Mouse (Mus musculus) layer of hippocampus, postnatal 36 days (tissue): ENCODE measurements around the gene Tcte2. TPM values are rescaled to one million over a fixed set of nuclear protein-coding genes. Genes with fewer than 3 reads are reported as not detected.

ENCODE experiments used
- DNase-seq, 2 experiments: peaks; one replicate each; pipeline ENCODE4 v3.0.0; 2022
- total RNA-seq, 2 experiments: library from RNA; stranded (reverse); gene quantifications; 2 replicates each; pipeline ENCODE4 v1.2.3; 2021

The Tcte2 gene
- total RNA-seq, 2 experiments from 2014 or later = 19.1 to 21.4 TPM

- DNase-seq = no peak
Measured at GRCm38 (mm10) chr17:13744824-13745223, 16.8 kb downstream of the Tcte2 start.

- DNase-seq = no peak
Measured at GRCm38 (mm10) chr17:13744219-13744618, 17.4 kb downstream of the Tcte2 start.

DNA sequence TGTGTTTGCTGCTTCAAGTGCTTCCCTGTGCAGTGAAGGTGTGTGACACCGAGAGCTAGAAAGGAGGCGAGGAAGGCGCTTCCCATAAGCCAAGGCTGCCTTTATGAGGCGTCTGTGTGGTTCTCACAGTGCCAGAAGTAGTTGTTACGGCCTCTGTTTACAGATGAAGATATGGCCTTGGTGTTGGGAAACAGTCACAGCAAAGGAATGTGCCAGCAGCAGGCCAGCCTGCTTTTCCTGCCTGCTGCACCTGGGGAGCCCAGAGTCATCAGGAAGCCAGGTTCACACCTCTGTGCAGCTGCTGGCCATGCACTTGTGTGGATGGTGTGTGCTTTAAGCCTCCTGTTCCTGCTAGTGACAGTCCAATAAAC, 17.9 kb downstream of the Tcte2 start:
- no peak for DNase-seq

GRCm38 (mm10) chr17:13742941-13743708, 18.5 kb downstream of the Tcte2 start:
- DNase-seq = no peak

- no peak for DNase-seq
Measured at GRCm38 (mm10) chr17:13742334-13742733, 19.3 kb downstream of the Tcte2 start.

- no peak for DNase-seq
Measured at GRCm38 (mm10) chr17:13741611-13742010, 20.0 kb downstream of the Tcte2 start.

DNA sequence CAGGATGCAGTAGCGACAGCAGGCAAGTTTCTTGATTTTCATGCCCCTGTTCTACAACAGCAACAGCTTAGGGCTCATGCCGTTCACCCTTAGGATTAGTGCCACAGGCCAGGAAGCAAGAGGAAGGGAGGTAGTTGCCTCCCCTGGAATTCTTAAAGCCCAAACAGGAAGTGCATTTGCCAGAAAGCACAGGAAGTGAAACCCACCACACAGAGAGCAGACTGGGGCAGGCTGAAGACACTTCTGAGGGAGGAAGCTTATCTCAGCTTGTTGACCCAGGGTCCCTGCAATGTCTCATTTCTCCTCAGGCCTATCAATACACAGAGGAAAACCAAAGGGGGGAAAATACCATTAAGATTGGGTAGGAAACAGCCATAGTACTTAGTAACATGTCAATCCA, 20.8 kb downstream of the Tcte2 start:
- DNase-seq = no peak

DNA sequence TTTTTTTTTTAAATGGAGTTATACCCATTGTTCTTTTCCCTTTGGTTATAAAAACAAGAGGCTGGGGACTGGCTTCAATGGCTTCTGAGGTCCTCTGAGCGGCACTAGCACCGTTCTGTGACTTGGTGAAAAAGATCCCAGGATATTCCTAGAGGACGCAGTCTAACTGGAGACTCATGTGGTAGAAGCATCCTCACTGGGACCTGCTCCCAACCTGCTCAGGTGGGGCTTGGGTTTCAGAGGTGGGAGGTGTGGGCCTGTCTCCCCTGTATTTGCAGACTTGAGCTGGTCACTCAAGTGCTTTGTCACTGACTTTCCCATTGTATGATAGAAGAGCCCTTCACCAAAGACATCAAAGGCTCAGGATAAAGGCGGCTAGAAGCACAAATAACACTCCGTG, 21.6 kb downstream of the Tcte2 start:
- DNase-seq = no peak

DNA sequence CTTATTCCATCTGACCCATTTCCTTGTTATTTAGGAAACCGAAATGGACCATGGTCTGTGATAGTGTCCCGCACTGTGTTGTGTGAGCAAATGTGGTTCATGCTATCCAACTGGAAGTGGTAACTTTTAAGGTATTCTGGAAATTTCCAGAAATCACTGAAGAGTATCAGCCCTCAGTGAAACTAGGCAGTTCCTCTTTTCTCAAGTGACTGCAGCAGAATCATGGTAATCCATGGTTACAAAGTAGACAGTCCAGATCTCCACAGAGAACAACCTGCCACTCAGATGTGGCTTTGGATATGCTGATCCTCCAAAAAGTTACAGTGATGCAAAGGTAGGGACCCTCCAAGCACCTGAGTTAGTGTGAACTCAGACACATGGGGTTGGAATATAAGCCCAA, 22.7 kb downstream of the Tcte2 start:
- DNase-seq = no peak

DNA sequence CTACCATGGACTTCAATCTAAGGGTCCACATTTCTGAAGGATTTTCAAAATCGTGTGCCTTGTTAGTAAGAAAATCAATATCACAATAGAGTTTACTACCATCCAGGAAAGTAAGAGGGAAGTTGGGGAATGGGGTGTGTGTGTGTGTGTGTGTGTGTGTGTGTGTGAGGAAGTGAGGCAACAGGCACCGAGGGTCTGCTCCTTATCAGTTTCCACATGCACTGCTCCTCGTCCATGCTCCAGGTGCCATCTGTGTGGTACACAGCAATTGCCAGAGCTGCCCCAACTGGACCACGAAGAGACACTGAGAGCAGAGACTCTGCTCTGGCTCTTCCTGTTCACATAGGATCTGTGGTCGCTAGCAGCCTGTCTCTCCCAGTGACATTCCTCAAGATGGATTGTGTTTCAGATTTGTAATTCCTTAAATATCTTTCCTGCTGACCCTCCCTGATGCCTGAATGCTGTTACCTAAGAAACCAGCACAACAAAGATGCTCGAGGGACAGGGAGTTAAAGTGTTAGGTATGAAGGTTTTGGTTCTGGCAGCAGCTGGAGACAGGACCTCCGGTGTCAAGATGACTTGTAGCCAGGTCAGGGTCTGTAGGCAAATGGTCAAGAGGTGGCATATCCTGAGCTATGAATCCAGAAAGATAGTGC, 23.4 kb downstream of the Tcte2 start:
- no peak for DNase-seq

DNA sequence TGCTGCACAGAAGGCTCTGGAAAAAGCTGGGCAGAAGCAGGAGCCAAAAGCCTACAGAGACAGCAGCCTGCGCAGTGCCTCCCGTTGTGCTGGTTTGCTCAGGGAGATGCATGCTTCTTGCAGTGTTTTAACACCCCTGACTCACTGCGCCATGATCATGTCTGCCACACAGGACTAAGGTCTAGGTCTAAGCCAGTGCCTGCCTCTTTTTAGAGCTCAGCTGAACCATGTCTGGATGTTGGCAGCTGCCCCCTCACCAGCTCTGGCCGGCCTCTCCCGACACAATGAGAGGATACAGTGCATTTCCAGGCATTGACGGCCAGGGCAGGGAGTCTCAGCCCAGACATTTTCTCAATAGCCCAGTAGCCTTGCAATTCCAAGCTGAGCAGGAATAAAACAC, 24.3 kb downstream of the Tcte2 start:
- no peak for DNase-seq

DNA sequence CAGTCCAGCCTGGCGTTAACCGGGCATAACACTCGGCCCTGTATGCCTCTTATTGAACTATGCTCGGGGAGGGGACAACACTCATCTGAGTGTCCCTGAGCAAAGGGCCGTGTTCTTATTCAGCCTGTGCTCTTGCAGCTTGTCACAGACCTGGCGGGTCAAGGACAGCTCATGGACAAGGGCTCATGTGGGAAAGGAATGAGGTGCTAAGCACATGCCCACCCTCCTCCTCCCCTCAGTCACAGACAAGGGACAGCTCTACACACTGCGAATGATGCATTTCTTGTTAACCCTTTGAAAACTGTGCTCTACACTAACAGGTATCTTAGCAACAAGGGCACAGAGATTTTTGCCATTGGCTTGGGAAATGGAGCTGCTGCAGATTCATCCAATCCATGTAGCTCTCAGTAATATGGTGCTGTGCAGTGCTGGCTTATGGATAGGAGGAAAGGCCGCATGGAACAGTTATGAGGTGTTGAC, 25.8 kb downstream of the Tcte2 start:
- no peak for DNase-seq

GRCm38 (mm10) chr17:13735057-13735456, 26.6 kb downstream of the Tcte2 start:
- no peak for DNase-seq

GRCm38 (mm10) chr17:13733971-13734370, 27.7 kb downstream of the Tcte2 start:
- no peak for DNase-seq

DNA sequence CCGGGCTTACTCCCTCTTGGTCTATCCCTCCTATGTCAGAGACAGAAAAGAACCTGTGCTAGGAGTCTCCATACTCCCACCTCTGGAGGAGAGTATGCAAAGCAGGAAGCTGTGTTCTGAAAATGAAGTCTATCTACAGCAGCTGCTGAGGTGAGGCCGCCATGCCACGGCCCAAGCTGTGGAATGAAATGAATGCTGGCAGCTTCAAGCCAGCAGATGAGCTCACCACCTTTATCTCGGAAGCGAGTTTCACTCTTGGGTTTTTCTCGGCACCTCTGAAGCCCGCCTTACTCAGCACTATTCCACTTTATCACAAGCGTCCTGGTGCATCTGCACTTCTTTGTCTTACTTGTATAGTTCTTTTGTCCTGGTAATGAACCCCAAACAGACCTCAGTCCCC, 28.9 kb downstream of the Tcte2 start:
- no peak for DNase-seq

DNA sequence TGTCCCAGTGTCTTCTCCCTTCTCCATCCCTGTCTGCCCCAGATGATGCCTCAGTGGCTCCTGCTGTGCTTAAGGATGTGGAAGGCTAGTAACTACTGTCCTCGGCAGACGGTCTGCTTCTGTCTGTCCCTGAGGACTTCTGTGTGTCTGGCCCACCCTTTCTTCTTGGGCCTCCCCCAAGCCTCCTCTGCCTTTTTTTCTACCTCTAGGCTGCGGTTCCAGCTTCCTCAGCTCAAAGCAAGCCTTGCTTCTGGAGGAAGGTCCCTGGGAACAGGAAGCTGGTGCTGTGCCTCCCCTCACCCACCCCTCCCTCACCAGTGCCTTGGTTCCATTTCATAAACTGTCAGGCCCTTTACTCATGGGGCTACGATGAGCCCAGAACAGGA, 29.9 kb downstream of the Tcte2 start:
- DNase-seq = no peak

DNA sequence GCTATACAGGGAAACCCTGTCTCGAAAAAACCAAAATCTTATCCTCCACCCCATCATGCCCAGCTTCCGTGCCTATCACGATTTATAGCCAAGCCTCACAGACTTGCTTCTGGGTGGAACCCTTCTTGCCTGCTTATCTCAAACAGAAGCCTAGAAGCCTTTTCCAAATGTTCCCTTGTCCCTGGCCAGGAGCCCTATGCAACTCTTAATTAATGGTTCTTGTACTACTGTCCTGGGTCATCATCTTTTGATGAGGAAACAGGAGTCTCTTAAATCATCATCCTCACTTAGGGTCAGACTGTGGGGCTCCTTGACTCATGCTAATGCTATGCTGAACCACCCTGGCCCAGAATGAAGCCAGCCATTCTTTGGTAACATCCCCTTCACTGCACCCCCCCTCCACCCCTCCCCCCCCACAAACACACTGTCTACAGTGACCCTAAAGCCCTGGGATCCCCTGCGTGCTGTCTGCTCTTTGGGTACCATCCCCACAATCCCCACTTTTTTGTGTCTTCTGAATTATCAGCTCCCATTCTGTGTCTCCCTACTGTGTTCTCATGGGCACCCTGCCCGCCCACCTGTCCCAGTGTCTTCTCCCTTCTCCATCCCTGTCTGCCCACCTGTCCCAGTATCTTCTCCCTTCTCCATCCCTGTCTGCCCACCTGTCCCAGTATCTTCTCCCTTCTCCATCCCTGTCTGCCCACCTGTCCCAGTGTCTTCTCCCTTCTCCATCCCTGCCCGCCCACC, 30.5 kb downstream of the Tcte2 start:
- DNase-seq = no peak

DNA sequence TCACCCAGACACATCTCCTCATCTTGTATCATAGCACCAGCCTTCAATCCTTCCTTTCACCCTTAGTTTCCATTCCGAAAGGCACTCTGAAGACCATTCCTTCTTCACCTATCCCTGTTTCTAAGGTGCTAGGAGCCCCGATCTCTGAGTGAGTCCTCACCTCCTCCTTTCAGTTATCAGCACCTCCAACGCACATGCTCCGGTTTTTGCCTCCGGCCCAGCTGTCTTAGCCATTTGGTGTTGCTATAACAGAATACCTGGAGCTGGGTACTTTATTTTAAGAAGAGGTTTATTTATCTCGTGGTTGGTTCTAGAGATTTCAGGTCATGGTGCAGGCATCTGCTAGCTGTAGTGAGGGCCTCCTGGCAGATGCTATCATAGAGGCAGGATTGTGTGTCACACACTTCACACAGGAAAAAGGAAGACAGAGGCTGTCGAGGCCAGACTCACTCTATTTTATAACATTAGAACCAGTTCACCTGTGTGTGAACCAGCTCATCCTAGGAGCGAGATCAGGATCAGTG, 34.7 kb downstream of the Tcte2 start:
- no peak for DNase-seq

DNA sequence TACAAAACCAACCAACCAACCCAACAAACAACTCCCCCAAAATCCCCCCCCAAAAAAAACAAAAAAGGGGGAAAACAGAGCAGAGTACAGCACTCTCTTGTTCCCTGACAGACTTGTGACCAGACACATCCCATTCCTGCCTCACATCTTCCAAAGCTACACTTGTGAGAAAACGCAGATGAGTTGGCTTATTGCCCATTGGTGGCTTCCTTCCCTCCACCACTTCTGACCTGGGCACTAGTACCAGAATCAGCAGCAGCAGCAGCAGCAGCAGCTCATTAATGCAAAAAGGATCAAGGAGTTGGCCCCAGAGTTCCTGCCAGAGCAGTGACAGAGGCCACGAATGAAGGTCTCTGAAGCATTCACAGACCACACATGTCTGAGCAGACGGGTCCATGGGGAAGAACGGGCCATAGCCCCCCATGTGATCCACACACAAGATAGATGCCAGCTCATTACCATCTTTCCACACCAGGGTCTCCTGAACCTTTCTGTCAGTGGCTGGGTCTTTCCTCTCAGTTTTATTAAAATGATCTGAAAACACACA, 36.5 kb downstream of the Tcte2 start:
- no peak for DNase-seq

DNA sequence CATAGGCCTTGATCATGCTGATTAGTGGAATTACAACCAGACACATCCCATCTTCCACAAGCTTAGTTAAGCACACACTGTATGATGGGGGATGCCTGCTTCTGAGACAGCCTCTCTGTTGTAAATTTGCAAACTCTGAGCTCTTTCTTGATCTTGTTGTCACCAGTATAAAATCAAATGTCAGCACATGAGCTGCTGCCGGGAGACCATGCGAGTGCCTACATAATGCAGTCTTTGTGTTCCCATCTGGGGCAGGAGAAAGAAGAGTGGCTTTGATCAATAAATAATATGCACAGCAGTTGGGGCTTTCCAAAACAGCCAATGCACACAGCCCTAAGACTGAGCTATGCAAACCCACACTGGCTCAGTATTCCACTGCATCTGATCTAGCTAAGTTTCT, 39.2 kb downstream of the Tcte2 start:
- no peak for DNase-seq

DNA sequence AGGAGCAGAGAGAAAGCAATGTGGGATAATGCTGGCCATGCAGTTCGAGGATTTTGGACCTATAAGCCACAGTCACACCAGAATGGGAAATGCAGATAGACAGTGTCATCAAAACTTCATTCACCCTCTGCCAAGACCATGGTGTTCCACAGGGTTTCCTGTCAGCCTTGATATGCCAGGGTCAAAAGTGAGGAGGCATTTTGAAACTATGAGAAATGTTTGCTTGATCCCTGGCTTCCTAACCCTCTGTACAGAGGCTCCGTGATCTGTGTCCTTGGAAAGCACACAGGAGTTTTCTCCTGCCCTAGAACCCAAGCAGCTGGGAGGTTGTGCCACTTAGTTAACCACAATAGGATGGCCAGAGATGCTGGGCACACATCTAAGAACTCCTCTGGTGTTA, 40.3 kb downstream of the Tcte2 start:
- DNase-seq = no peak

- DNase-seq = no peak
Measured at GRCm38 (mm10) chr17:13720187-13720586, 41.4 kb downstream of the Tcte2 start.

- no peak for DNase-seq
Measured at GRCm38 (mm10) chr17:13717428-13717827, 44.2 kb downstream of the Tcte2 start.
